35 mouse cellular contexts compared by ENCODE assay signal in the genomic region with DNA sequence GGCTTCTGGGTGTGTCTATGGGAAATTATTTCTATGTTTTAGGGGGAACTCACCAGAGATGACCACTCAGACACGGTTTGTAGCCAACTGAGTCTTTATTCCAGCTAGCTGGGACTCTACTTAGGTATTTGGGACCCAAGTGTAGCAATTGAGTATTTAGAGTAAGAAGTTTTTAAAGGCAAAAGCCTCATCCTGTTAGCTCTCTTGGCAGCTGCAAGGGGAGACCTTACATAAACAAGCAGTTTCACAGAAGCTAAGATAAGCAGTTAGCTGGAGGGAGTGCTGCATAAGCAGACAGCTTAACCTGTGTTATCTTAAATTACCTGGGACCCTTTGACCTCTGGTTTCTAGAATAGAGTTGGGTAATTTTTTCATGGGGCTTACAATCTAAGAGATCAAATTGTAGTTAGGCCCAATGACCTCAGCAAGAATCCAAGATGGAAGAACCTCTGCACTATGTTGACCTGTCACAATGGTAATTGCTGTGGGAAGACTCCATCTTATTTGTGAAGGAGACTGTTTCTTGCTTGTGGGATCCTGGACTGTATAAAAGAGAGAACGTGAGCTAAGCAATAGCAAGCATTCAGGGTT.
"Had no signal": no experiment of that assay in that cellular context is flagged by ENCODE, and none has a peak within 500 bp of the region (broad histone marks: within the 10 kb centered on the region; RNA-seq: fewer than 3 reads in every experiment).

No protein-coding gene starts in this region.

- H3K9me3 ChIP-seq: heart, embryonic 10.5 days; heart, embryonic 13.5 days; heart, embryonic 15.5 days; hindbrain, embryonic 10.5 days; hindbrain, embryonic 12.5 days; hindbrain, embryonic 13.5 days; hindbrain, embryonic 15.5 days; intestine, embryonic 15.5 days; kidney, embryonic 15.5 days had no signal

- ATAC-seq: hindbrain, embryonic 16.5 days; hindbrain, postnatal 0 days; inflammation-experienced regulatory T-cells, adult 6 months; intestine, embryonic 15.5 days; intestine, embryonic 16.5 days; intestine, postnatal 0 days had no signal

- H3K27ac ChIP-seq: heart, embryonic 10.5 days; heart, embryonic 13.5 days; heart, embryonic 15.5 days; hindbrain, embryonic 10.5 days; hindbrain, embryonic 12.5 days; hindbrain, embryonic 13.5 days; hindbrain, embryonic 14.5 days; hindbrain, embryonic 15.5 days; hindbrain, postnatal 0 days; intestine, embryonic 15.5 days; kidney, embryonic 15.5 days; kidney, postnatal 0 days; layer of hippocampus, adult 2 months had no signal

- H3K4me3 ChIP-seq: heart, embryonic 10.5 days; heart, embryonic 12.5 days; heart, embryonic 13.5 days; heart, embryonic 15.5 days; hindbrain, embryonic 10.5 days; hindbrain, embryonic 12.5 days; hindbrain, embryonic 13.5 days; hindbrain, embryonic 15.5 days; intestine, embryonic 15.5 days; kidney, embryonic 15.5 days; layer of hippocampus, adult 2 months had no signal

- H3K36me3 ChIP-seq: heart, embryonic 10.5 days; heart, embryonic 12.5 days; heart, embryonic 13.5 days; heart, embryonic 15.5 days; hindbrain, embryonic 10.5 days; hindbrain, embryonic 12.5 days; hindbrain, embryonic 13.5 days; hindbrain, embryonic 15.5 days; intestine, embryonic 15.5 days; kidney, embryonic 15.5 days had no signal

- H3K9ac ChIP-seq: heart, embryonic 12.5 days; heart, embryonic 13.5 days; heart, embryonic 15.5 days; hindbrain, embryonic 12.5 days; hindbrain, embryonic 13.5 days; hindbrain, embryonic 14.5 days; hindbrain, embryonic 15.5 days; intestine, embryonic 15.5 days; kidney, embryonic 15.5 days had no signal

- H3K4me2 ChIP-seq: heart, embryonic 11.5 days; heart, embryonic 12.5 days; heart, embryonic 13.5 days; heart, embryonic 15.5 days; hindbrain, embryonic 12.5 days; hindbrain, embryonic 13.5 days; hindbrain, embryonic 14.5 days; hindbrain, embryonic 15.5 days; intestine, embryonic 15.5 days; kidney, embryonic 15.5 days had no signal

- H3K27me3 ChIP-seq: heart, embryonic 12.5 days; heart, embryonic 13.5 days; heart, embryonic 15.5 days; hindbrain, embryonic 12.5 days; hindbrain, embryonic 13.5 days; hindbrain, embryonic 15.5 days; intestine, embryonic 15.5 days; kidney, embryonic 15.5 days had no signal

- H3K4me1 ChIP-seq: heart, embryonic 12.5 days; heart, embryonic 13.5 days; heart, embryonic 15.5 days; hindbrain, embryonic 10.5 days; hindbrain, embryonic 12.5 days; hindbrain, embryonic 13.5 days; hindbrain, embryonic 15.5 days; kidney, embryonic 15.5 days had no signal

- DNase-seq: heart, postnatal 10 days; heart, postnatal 14 days; heart, postnatal 36 days; heart, postnatal 4 days; kidney, adult 11 months; kidney, adult 18-20 months; kidney, adult 2 months; kidney, adult 8-10 months; kidney, adult 9 months; kidney, postnatal 10 days; kidney, postnatal 14 days; kidney, postnatal 25 days; kidney, postnatal 36 days; kidney, postnatal 4 days; layer of hippocampus, adult 9-11 months; layer of hippocampus, postnatal 36 days had no signal
